Mouse (Mus musculus): ENCODE measurements around the gene Fancc. TPM values are rescaled to one million over a fixed set of nuclear protein-coding genes. Genes with fewer than 3 reads are reported as not detected.
"Not testable (repeated sequence)": the region's sequence is repeated elsewhere in the genome, so short reads cannot be mapped to it uniquely, and the experiment has no call there.

Fancc gene
- polyA plus RNA-seq, 1 experiment from 2014 or later = 15.3 TPM

GRCm38 (mm10) chr13:63384775-63385174, 112.3 kb downstream of the Fancc start:
- H3K4me2 ChIP-seq = no peak overlapping the region
- WGBS = 87% methylated on average over 3 of the region's 3 CpGs
- no peak for ATAC-seq (ENCODE audit: insufficient number of reproducible peaks, low FRiP score)
- no peaks in the 10 kb centered on the region for H3K4me1 ChIP-seq (replicated peaks)
- no peak overlapping the region for H3K27ac ChIP-seq (ENCODE audit: poor library complexity, severe bottlenecking)
- H3K9me3 ChIP-seq (replicated peaks) = 0 out of 2 replicates have a peak, but pooled peaks cover 3% of the 10 kb centered on the region
- H3K9ac ChIP-seq = no peak overlapping the region
- no peak overlapping the region for H3K4me3 ChIP-seq
- peaks cover 3% of the 10 kb centered on the region for H3K36me3 ChIP-seq
- H3K27me3 ChIP-seq (replicated peaks) = no peaks in the 10 kb centered on the region

- no peak overlapping the region for H3K4me3 ChIP-seq
- H3K27ac ChIP-seq (ENCODE audit: poor library complexity, severe bottlenecking) = no peak overlapping the region
- no peak overlapping the region for H3K9ac ChIP-seq
- H3K4me2 ChIP-seq = no peak overlapping the region
- no peaks in the 10 kb centered on the region for H3K27me3 ChIP-seq (replicated peaks)
- 73% methylated on average over 2 of the region's 2 CpGs for WGBS
- peaks cover 3% of the 10 kb centered on the region; the same call in 1 of the 2 replicates for H3K36me3 ChIP-seq
- no peak for ATAC-seq (ENCODE audit: insufficient number of reproducible peaks, low FRiP score)
- no peaks in the 10 kb centered on the region for H3K4me1 ChIP-seq (replicated peaks)
- 0 out of 2 replicates have a peak, but pooled peaks cover 3% of the 10 kb centered on the region for H3K9me3 ChIP-seq (replicated peaks)
Observed at GRCm38 (mm10) chr13:63382206-63382605, 114.9 kb downstream of the Fancc start.

GRCm38 (mm10) chr13:63373460-63374166, 123.5 kb downstream of the Fancc start:
- no peak overlapping the region for H3K4me3 ChIP-seq
- ATAC-seq (ENCODE audit: insufficient number of reproducible peaks, low FRiP score) = no peak
- WGBS = 85% methylated on average over 7 of the region's 7 CpGs

GRCm38 (mm10) chr13:63361755-63362154, 135.3 kb downstream of the Fancc start:
- H3K4me3 ChIP-seq = no peak overlapping the region
- no peak overlapping the region for H3K9ac ChIP-seq
- H3K4me2 ChIP-seq = no peak overlapping the region
- 53% methylated on average over 3 of the region's 3 CpGs for WGBS
- H3K27ac ChIP-seq (ENCODE audit: poor library complexity, severe bottlenecking) = no peak overlapping the region
- no peaks in the 10 kb centered on the region for H3K27me3 ChIP-seq (replicated peaks)
- no peak for ATAC-seq (ENCODE audit: insufficient number of reproducible peaks, low FRiP score)
- no peaks in the 10 kb centered on the region for H3K36me3 ChIP-seq
- H3K4me1 ChIP-seq (replicated peaks) = peaks cover 11% of the 10 kb centered on the region
- H3K9me3 ChIP-seq (replicated peaks) = no peaks in the 10 kb centered on the region

More at GRCm38 (mm10) chr13:63373460-63374166, 123.5 kb downstream of the Fancc start:
- Histone ChIP-seq H3K9ac (no peak overlapping the region), H3K27ac (ENCODE audit: poor library complexity, severe bottlenecking) (no peak overlapping the region), H3K9me3 (replicated peaks) (no peaks in the 10 kb centered on the region), H3K36me3 (no peaks in the 10 kb centered on the region), H3K4me2 (no peak overlapping the region), H3K4me1 (replicated peaks) (no peaks in the 10 kb centered on the region), H3K27me3 (replicated peaks) (no peaks in the 10 kb centered on the region)

GRCm38 (mm10) chr13:63360111-63360885, 136.8 kb downstream of the Fancc start:
- Histone ChIP-seq H3K9ac (no peak overlapping the region), H3K27me3 (replicated peaks) (no peaks in the 10 kb centered on the region), H3K36me3 (no peaks in the 10 kb centered on the region), H3K9me3 (replicated peaks) (no peaks in the 10 kb centered on the region), H3K27ac (ENCODE audit: poor library complexity, severe bottlenecking) (no peak overlapping the region), H3K4me3 (no peak overlapping the region), H3K4me1 (replicated peaks) (peaks cover 11% of the 10 kb centered on the region), H3K4me2 (no peak overlapping the region)
- WGBS = 71% methylated on average over 4 of the region's 4 CpGs
- ATAC-seq (ENCODE audit: insufficient number of reproducible peaks, low FRiP score) = no peak

- Histone ChIP-seq H3K9me3 (replicated peaks) (no peaks in the 10 kb centered on the region), H3K27me3 (replicated peaks) (no peaks in the 10 kb centered on the region), H3K4me2 (no peak overlapping the region), H3K4me3 (no peak overlapping the region), H3K27ac (ENCODE audit: poor library complexity, severe bottlenecking) (no peak overlapping the region), H3K4me1 (replicated peaks) (peaks cover 11% of the 10 kb centered on the region), H3K9ac (no peak overlapping the region), H3K36me3 (no peaks in the 10 kb centered on the region)
- WGBS = 93% methylated on average over 4 of the region's 4 CpGs
- ATAC-seq (ENCODE audit: insufficient number of reproducible peaks, low FRiP score) = no peak
Observed at GRCm38 (mm10) chr13:63359393-63359792, 137.7 kb downstream of the Fancc start.

GRCm38 (mm10) chr13:63356558-63356957, 140.5 kb downstream of the Fancc start:
- 27% methylated on average over 3 of the region's 3 CpGs for WGBS
- Histone ChIP-seq H3K9me3 (replicated peaks) (no peaks in the 10 kb centered on the region), H3K36me3 (no peaks in the 10 kb centered on the region), H3K4me1 (replicated peaks) (no peaks in the 10 kb centered on the region), H3K27ac (ENCODE audit: poor library complexity, severe bottlenecking) (no peak overlapping the region), H3K27me3 (replicated peaks) (no peaks in the 10 kb centered on the region), H3K4me2 (no peak overlapping the region), H3K4me3 (no peak overlapping the region), H3K9ac (no peak overlapping the region)
- ATAC-seq (ENCODE audit: insufficient number of reproducible peaks, low FRiP score) = no peak

- no peak overlapping the region for H3K4me3 ChIP-seq
- ATAC-seq (ENCODE audit: insufficient number of reproducible peaks, low FRiP score) = no peak
- no peak overlapping the region for H3K9ac ChIP-seq
- H3K4me1 ChIP-seq (replicated peaks) = no peaks in the 10 kb centered on the region
- no peaks in the 10 kb centered on the region for H3K36me3 ChIP-seq
- no peaks in the 10 kb centered on the region for H3K9me3 ChIP-seq (replicated peaks)
- H3K27me3 ChIP-seq (replicated peaks) = no peaks in the 10 kb centered on the region
- H3K27ac ChIP-seq (ENCODE audit: poor library complexity, severe bottlenecking) = no peak overlapping the region
- 81% methylated on average over 4 of the region's 4 CpGs for WGBS
- no peak overlapping the region for H3K4me2 ChIP-seq
Observed at GRCm38 (mm10) chr13:63356101-63356500, 141.0 kb downstream of the Fancc start.

- H3K36me3 ChIP-seq; H3K4me1 ChIP-seq (replicated peaks); H3K4me3 ChIP-seq; H3K27ac ChIP-seq (ENCODE audit: poor library complexity, severe bottlenecking); H3K4me2 ChIP-seq; H3K9ac ChIP-seq; H3K27me3 ChIP-seq (replicated peaks); ATAC-seq (ENCODE audit: insufficient number of reproducible peaks, low FRiP score); H3K9me3 ChIP-seq (replicated peaks): not testable (repeated sequence)
- WGBS = 80% methylated on average over 4 of the region's 4 CpGs
Observed at GRCm38 (mm10) chr13:63353312-63353711, 143.8 kb downstream of the Fancc start.

GRCm38 (mm10) chr13:63350076-63350475, 147.0 kb downstream of the Fancc start:
- Histone ChIP-seq H3K27ac (ENCODE audit: poor library complexity, severe bottlenecking) (no peak overlapping the region), H3K9me3 (replicated peaks) (no peaks in the 10 kb centered on the region), H3K4me2 (no peak overlapping the region), H3K4me3 (no peak overlapping the region), H3K9ac (no peak overlapping the region), H3K4me1 (replicated peaks) (no peaks in the 10 kb centered on the region), H3K27me3 (replicated peaks) (no peaks in the 10 kb centered on the region), H3K36me3 (no peaks in the 10 kb centered on the region)
- WGBS = 85% methylated on average over 4 of the region's 4 CpGs
- no peak for ATAC-seq (ENCODE audit: insufficient number of reproducible peaks, low FRiP score)

GRCm38 (mm10) chr13:63347639-63348038, 149.4 kb downstream of the Fancc start:
- Histone ChIP-seq H3K4me1 (replicated peaks) (no peaks in the 10 kb centered on the region), H3K4me3 (no peak overlapping the region), H3K4me2 (no peak overlapping the region), H3K9me3 (replicated peaks) (no peaks in the 10 kb centered on the region), H3K27me3 (replicated peaks) (no peaks in the 10 kb centered on the region), H3K27ac (ENCODE audit: poor library complexity, severe bottlenecking) (no peak overlapping the region), H3K9ac (no peak overlapping the region), H3K36me3 (0 out of 2 replicates have a peak, but pooled peaks cover 3% of the 10 kb centered on the region)
- no peak for ATAC-seq (ENCODE audit: insufficient number of reproducible peaks, low FRiP score)
- WGBS = 82% methylated on average over 2 of the region's 2 CpGs
